Mouse (Mus musculus) heart, postnatal 0 days (tissue): Measurements from ENCODE around the gene Tle3. TPM values are rescaled to one million over a fixed set of nuclear protein-coding genes. Genes with fewer than 3 reads are reported as not detected.

Source experiments
- ATAC-seq: fragments of 200-750 bp; cut with Nextera tagmentation; 2 replicates; pipeline ENCODE4 v1.8.0; 2017; ENCODE audit warnings: low read depth, moderate number of reproducible peaks, moderate library complexity; ENCODE audit not compliant: insufficient read depth
- DNase-seq: peaks from one replicate; pipeline ENCODE4 v3.0.0-alpha.2; 2016; ENCODE audit warnings: low spot score
- H3K27ac ChIP-seq: fragments of 300-500 bp; sonication (generic); 2 replicates; pipeline ENCODE4 v1.5.1; 2014; ENCODE audit warnings: low read depth, mild to moderate bottlenecking
- H3K27me3 ChIP-seq: fragments of 300-500 bp; sonication (generic); 2 replicates; pipeline ENCODE4 v1.6.1; 2014; ENCODE audit warnings: low read length, mixed read lengths; ENCODE audit not compliant: control insufficient read depth, insufficient read depth
- H3K36me3 ChIP-seq: fragments of 300-500 bp; sonication (generic); replicated peaks from 2 replicates; pipeline ENCODE4 v1.6.1; 2014; ENCODE audit warnings: low read length, mixed read lengths; ENCODE audit not compliant: control insufficient read depth, insufficient read depth
- H3K4me1 ChIP-seq: fragments of 300-500 bp; sonication (generic); 2 replicates; pipeline ENCODE4 v1.6.1; 2014; ENCODE audit warnings: antibody characterized with exemption; ENCODE audit not compliant: control insufficient read depth, insufficient read depth
- H3K4me2 ChIP-seq: fragments of 300-500 bp; sonication (generic); 2 replicates; pipeline ENCODE4 v1.6.1; 2014; ENCODE audit warnings: low read depth, mild to moderate bottlenecking, low read length, moderate library complexity
- H3K4me3 ChIP-seq: fragments of 300-500 bp; sonication (generic); 2 replicates; pipeline ENCODE4 v1.5.1; 2014; ENCODE audit warnings: low read depth, low read length
- H3K9ac ChIP-seq: fragments of 300-500 bp; sonication (generic); replicated peaks from 2 replicates; pipeline ENCODE4 v1.6.1; 2014; ENCODE audit warnings: low read depth, low read length, mixed read lengths
- H3K9me3 ChIP-seq: fragments of 300-500 bp; sonication (generic); replicated peaks from 2 replicates; pipeline ENCODE4 v1.6.1; 2016; ENCODE audit warnings: low read length; ENCODE audit not compliant: control insufficient read depth
- CTCF ChIP-seq: IDR thresholded peaks from 2 replicates; pipeline ENCODE4 v1.5.1; 2016; ENCODE audit warnings: antibody characterized with exemption, control low read depth, low read depth
- EP300 ChIP-seq: IDR thresholded peaks from 2 replicates; pipeline ENCODE4 v1.6.1; 2016; ENCODE audit warnings: antibody characterized with exemption, low read depth
- WGBS: fragments of 180-500 bp; shearing (Covaris S2); extraction: QIAGEN DNeasy Blood & Tissue Kit; methylation state at CpG from one replicate; pipeline ENCODE4 v1.1.7; 2014; 5-methylcytosine and 5-hydroxymethylcytosine counted together
- polyA plus RNA-seq: library from polyadenylated mRNA; unstranded; fragments of >200 nt; fragmentation: Nextera tagmentation; extraction: Ambion mirVana; gene quantifications from 2 replicates; pipeline ENCODE4 v1.2.1, GENCODE M21; 2015
- total RNA-seq: library from RNA; depleted of rRNA; stranded (reverse); fragments of >200 nt; gene quantifications from 2 replicates; pipeline ENCODE4 v1.2.3, GENCODE M21; 2014; ENCODE audit warnings: low replicate concordance

The Tle3 gene
- total and polyA plus RNA-seq, 2 experiments from 2014 or later: 4.9 to 22.8 TPM

- DNase-seq: no peak
- Histone ChIP-seq H3K9ac (no peak overlapping the region), H3K36me3 (peaks cover 52% of the 10 kb centered on the region), H3K9me3 (no peaks in the 10 kb centered on the region), H3K4me3 (no peak overlapping the region), H3K27me3 (peaks cover 58% of the 10 kb centered on the region), H3K4me1 (no peaks in the 10 kb centered on the region), H3K27ac (no peak overlapping the region), H3K4me2 (no peak overlapping the region)
- no peak for ATAC-seq
- no peak for TF ChIP-seq CTCF
- no peak for TF ChIP-seq EP300
- WGBS: 35% methylated on average over 9 of the region's 9 CpGs
These were observed 44.4 kb downstream of the Tle3 start for GRCm38 (mm10) chr9:61416571-61416970.

- H3K4me3 ChIP-seq: no peak overlapping the region
- H3K36me3 ChIP-seq: 0 out of 2 replicates have a peak, but pooled peaks cover 3% of the 10 kb centered on the region
- H3K4me1 ChIP-seq: no peaks in the 10 kb centered on the region
- TF ChIP-seq CTCF (no peak), EP300 (no peak)
- ATAC-seq: no peak
- H3K4me2 ChIP-seq: no peak overlapping the region
- peaks cover 34% of the 10 kb centered on the region for H3K27me3 ChIP-seq
- H3K9me3 ChIP-seq: 0 out of 2 replicates have a peak, but pooled peaks cover 4% of the 10 kb centered on the region
- WGBS: 66% methylated on average over 3 of the region's 3 CpGs
- H3K9ac ChIP-seq: no peak overlapping the region
- no peak for DNase-seq
- no peak overlapping the region for H3K27ac ChIP-seq
These were observed 49.5 kb downstream of the Tle3 start for GRCm38 (mm10) chr9:61421626-61422025.

DNA sequence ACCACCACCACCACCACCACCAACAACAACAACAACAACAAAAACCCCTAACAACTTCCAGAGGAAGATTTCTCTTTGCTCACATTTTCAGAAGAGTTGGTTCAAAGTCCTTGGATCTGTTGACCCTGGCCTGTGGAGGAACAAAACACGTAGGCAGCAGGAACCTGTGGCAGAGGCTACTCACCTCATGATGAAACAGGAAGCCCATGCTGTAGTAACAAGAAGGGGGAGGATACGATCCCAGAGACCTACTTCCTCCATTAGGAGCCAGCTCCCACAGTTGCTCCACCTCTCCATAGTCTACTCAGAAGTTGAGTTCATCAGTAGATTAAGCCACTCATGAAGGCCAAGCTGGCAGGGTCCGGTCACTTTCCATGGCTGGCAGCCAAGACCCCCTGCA, 52.1 kb downstream of the Tle3 start:
- DNase-seq (no peak), ATAC-seq (no peak)
- TF ChIP-seq CTCF: no peak
- no peak for TF ChIP-seq EP300
- H3K9ac ChIP-seq: no peak overlapping the region
- 48% methylated on average over 3 of the region's 3 CpGs for WGBS
- H3K4me2 ChIP-seq: no peak overlapping the region
- H3K9me3 ChIP-seq: 0 out of 2 replicates have a peak, but pooled peaks cover 4% of the 10 kb centered on the region
- no peak overlapping the region for H3K4me3 ChIP-seq
- no peak overlapping the region for H3K27ac ChIP-seq
- no peaks in the 10 kb centered on the region for H3K36me3 ChIP-seq
- H3K27me3 ChIP-seq: peaks cover 40% of the 10 kb centered on the region
- no peaks in the 10 kb centered on the region for H3K4me1 ChIP-seq

DNA sequence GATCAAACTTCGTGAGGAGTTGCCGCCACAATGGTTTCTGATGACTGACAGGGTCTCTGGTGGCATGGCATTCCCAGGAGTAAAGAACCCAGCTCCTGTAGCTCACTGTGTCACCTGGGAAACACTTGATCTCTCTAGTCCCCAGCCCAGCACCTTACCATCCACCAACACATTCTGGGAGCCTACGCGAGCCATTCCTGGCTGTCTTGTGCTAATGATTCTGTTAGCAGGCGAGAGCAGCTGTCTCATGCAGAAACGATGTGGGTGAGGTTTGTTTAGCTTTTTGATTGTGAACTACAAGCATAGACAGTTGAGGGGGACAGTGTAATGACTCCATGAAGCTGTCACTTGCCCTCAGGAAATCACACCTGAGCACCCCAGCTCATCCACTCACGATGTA, 54.3 kb downstream of the Tle3 start:
- WGBS: 69% methylated on average over 7 of the region's 7 CpGs

DNA sequence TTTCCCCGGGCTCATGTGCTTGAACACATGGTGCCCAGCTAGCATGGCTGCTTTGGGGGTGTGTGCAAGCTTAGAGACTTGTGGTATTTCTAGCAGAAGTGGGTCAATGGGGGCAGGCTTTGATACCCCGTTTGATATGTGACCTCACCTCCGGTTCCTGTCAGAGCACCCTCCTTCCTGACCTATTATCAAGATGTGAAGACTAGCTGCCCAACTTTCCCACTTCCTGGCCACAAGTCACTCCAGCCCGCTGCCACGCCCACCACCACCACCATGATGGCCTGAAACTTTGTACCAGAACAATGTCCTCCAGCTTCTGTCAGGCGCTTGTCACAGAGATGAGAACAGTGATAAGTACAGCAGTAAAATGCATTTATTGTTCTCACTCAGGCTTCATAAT, 54.9 kb downstream of the Tle3 start:
- TF ChIP-seq CTCF (no peak), EP300 (no peak)
- H3K4me1 ChIP-seq: no peaks in the 10 kb centered on the region
- H3K27me3 ChIP-seq: peaks cover 56% of the 10 kb centered on the region
- H3K9ac ChIP-seq: no peak overlapping the region
- no peak for DNase-seq
- ATAC-seq: no peak
- H3K36me3 ChIP-seq: no peaks in the 10 kb centered on the region
- H3K4me3 ChIP-seq: no peak overlapping the region
- 64% methylated on average over 6 of the region's 6 CpGs for WGBS
- no peak overlapping the region for H3K4me2 ChIP-seq
- 0 out of 2 replicates have a peak, but pooled peaks cover under 1% of the 10 kb centered on the region for H3K9me3 ChIP-seq
- H3K27ac ChIP-seq: no peak overlapping the region

More for the DNA sequence above, 54.3 kb downstream of the Tle3 start:
- DNase-seq (no peak), ATAC-seq (no peak)
- H3K4me3 ChIP-seq: no peak overlapping the region
- no peak overlapping the region for H3K27ac ChIP-seq
- TF ChIP-seq CTCF (no peak), EP300 (no peak)
- no peak overlapping the region for H3K9ac ChIP-seq
- H3K27me3 ChIP-seq: peaks cover 53% of the 10 kb centered on the region
- 0 out of 2 replicates have a peak, but pooled peaks cover 4% of the 10 kb centered on the region for H3K9me3 ChIP-seq
- no peaks in the 10 kb centered on the region for H3K4me1 ChIP-seq
- H3K36me3 ChIP-seq: no peaks in the 10 kb centered on the region
- no peak overlapping the region for H3K4me2 ChIP-seq

- TF ChIP-seq EP300 (no peak), CTCF (no peak)
- no peak overlapping the region for H3K4me2 ChIP-seq
- H3K36me3 ChIP-seq: no peaks in the 10 kb centered on the region
- peaks cover 64% of the 10 kb centered on the region for H3K27me3 ChIP-seq
- H3K9me3 ChIP-seq: no peaks in the 10 kb centered on the region
- no peaks in the 10 kb centered on the region for H3K4me1 ChIP-seq
- ATAC-seq (no peak), DNase-seq (no peak)
- WGBS: 70% methylated on average over 3 of the region's 3 CpGs
- H3K9ac ChIP-seq: no peak overlapping the region
- no peak overlapping the region for H3K27ac ChIP-seq
- H3K4me3 ChIP-seq: no peak overlapping the region
These were observed 55.7 kb downstream of the Tle3 start for GRCm38 (mm10) chr9:61427901-61428300.
